Mouse (Mus musculus): ENCODE measurements around the gene Tmem86b.

Gene Tmem86b

GRCm38 (mm10) chr7:4631031-4631430 lies at the start of gene Tmem86b:
Gene Tmem86b (minus strand): TSS chr7:4631422.
- DNase-seq (ENCODE audit: extremely low read depth, insufficient read length, low spot score), result no peak

GRCm38 (mm10) chr7:4675200-4675599 lies 44.0 kb upstream of the Tmem86b start:
- DNase-seq (ENCODE audit: extremely low read depth, insufficient read length, low spot score), result no peak

- DNase-seq (ENCODE audit: extremely low read depth, insufficient read length, low spot score), result no peak
Measured at GRCm38 (mm10) chr7:4674114-4674731, 43.0 kb upstream of the Tmem86b start.

- DNase-seq (ENCODE audit: extremely low read depth, insufficient read length, low spot score), result no peak
Measured at GRCm38 (mm10) chr7:4671956-4672355, 40.7 kb upstream of the Tmem86b start.

DNA sequence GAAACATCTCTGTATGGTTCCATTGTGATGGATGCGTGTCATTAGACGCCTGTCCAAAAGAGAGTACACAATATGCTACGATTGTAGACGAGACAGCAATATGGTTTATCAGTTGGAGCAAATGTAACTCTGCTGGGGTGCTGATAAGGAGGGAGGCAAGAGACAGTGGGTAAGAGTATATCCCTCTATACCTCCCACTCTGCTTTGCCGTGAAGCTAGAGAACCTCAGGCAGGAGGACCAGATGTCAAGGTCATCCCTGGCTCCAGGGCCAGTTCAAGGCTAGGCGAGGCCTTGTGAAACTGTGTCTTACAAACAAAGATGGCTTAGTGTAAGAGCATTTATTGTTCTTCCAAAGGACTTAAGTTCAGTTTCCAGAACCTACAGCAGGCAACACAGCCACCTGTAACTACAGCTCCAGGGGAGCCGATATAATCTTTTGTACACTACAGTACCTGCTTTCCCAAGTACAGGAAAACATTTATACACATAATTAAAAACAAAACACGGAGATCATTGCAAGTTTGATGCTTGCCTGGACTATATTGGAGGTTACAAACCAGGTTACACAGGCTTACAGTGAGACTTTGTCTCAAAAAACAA lies 39.5 kb upstream of the Tmem86b start:
- no peak for DNase-seq (ENCODE audit: extremely low read depth, insufficient read length, low spot score)

DNA sequence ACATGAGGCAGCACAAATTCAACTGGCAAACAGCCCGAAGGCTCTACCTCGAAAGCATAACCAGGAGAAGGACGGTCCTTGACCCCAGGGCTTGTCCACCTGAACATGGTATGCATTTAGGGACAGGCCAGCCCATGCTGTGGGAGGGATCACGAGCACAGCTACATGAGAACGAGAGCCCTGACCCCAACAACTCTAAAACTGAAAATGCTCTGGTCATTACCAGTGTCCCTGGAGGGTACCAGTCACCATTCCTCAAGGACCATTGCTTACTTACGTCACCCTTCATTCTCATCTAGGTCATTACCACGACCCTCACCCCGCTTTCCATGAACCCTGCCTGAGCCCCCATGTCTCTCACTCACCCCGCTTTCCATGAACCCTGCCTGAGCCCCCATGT lies 37.9 kb upstream of the Tmem86b start:
- DNase-seq (ENCODE audit: extremely low read depth, insufficient read length, low spot score), result no peak

- DNase-seq (ENCODE audit: extremely low read depth, insufficient read length, low spot score), result no peak
Measured at GRCm38 (mm10) chr7:4668506-4668905, 37.3 kb upstream of the Tmem86b start.

- DNase-seq (ENCODE audit: extremely low read depth, insufficient read length, low spot score), result no peak
Measured at GRCm38 (mm10) chr7:4666871-4667270, 35.6 kb upstream of the Tmem86b start.

- no peak for DNase-seq (ENCODE audit: extremely low read depth, insufficient read length, low spot score)
Measured at GRCm38 (mm10) chr7:4663742-4664141, 32.5 kb upstream of the Tmem86b start.

GRCm38 (mm10) chr7:4663179-4663578 lies 32.0 kb upstream of the Tmem86b start:
- DNase-seq (ENCODE audit: extremely low read depth, insufficient read length, low spot score), result no peak

- no peak for DNase-seq (ENCODE audit: extremely low read depth, insufficient read length, low spot score)
Measured at GRCm38 (mm10) chr7:4659911-4660443, 28.8 kb upstream of the Tmem86b start.

DNA sequence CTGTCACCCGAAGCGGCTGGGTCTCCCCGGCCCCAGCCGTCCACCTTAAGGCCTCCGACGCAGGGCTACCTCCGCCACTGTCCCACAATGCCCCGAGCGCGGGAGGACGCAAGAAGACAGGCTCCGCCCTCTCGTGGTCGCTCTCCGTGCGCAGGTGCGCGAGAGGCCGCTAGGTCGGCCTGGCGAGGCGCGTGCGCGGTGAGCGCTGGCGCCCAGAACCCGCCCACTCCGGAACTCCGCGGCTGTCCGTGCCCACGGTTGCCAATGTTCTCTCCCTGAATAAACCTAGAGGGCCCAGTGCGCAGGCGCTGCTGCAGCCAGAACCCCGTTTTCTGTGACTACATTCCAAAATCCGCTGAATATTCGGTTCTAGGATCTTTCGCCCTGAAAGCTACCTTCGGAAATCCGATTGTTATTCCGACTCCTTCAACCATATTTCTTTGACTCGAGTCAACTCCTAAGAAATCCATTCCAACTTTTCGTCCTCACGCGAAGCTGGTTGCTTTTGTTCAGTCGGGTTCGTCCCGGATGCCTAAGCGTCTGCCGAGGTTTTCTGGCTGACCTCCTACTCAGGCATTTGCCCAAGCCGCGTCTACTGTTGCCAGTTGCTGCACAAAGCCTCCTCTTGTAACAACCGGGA lies 27.8 kb upstream of the Tmem86b start, which contains the start of gene Ppp6r1:
Ppp6r1 (minus strand) TSS at position 108 of the 640 bp plus-strand sequence.
- peak; percentile 98 for DNase-seq (ENCODE audit: extremely low read depth, insufficient read length, low spot score)

GRCm38 (mm10) chr7:4658128-4658907 lies 27.1 kb upstream of the Tmem86b start:
- DNase-seq (ENCODE audit: extremely low read depth, insufficient read length, low spot score), result no peak

GRCm38 (mm10) chr7:4657521-4658127 lies 26.4 kb upstream of the Tmem86b start:
- no peak for DNase-seq (ENCODE audit: extremely low read depth, insufficient read length, low spot score)

DNA sequence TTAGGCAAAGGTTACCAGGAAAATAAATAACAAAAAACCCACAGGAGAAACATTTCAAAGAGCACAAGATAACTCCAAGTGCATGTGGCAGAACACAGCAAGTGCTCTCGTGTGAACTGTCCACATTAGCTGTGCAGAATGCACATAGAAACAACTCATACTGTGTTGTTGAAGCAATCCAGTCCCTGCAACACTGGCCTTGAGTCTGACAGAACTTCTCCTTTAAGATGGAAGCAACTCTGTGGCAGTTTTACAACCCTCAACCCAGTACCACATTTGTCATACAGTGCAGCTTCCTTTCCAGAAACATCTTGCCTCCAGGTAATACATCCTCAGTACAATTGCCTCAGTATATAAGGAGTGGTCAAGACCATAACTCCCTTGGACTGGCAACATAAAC lies 25.6 kb upstream of the Tmem86b start:
- no peak for DNase-seq (ENCODE audit: extremely low read depth, insufficient read length, low spot score)

GRCm38 (mm10) chr7:4655916-4656315 lies 24.7 kb upstream of the Tmem86b start:
- DNase-seq (ENCODE audit: extremely low read depth, insufficient read length, low spot score), result no peak

DNA sequence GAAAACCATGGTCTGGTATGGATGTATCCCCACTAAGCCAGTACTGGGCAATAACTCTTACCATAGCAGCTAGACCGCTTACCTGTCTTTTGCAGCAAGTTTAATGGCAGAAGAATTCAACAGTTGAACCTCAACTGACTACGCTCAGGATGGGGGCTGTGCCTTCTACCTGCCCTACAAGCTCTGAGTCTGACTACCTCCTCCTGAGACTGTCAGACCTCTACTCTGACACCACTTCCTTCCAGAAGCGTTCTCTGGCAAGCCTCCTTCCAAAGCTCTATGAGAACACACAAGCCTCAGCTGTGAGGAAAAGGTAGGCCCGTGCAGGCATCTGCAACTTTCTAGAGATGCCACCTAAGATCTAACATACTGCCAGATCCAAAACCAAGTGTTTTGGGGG lies 24.2 kb upstream of the Tmem86b start:
- no peak for DNase-seq (ENCODE audit: extremely low read depth, insufficient read length, low spot score)

DNA sequence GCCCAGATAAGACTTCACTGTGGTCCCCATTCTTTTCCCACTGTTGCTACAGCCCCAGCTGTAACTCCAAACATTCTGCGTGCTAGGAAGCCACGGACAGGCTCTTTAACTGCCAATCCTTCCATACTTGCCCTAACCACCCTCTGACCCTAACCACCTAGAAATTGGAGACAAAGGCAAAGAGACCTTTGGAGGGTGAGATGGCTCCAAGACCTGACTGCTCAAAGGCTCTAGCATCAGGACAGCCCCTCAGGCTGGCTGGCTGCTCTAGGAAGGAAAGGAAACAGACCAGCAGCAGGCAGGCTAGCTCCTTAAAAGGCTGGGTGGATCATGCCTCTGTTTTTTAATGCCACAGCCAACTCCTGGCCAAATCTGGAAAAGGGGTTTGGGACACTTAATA lies 23.0 kb upstream of the Tmem86b start:
- DNase-seq (ENCODE audit: extremely low read depth, insufficient read length, low spot score), result no peak

GRCm38 (mm10) chr7:4653780-4654179 lies 22.6 kb upstream of the Tmem86b start:
- no peak for DNase-seq (ENCODE audit: extremely low read depth, insufficient read length, low spot score)

DNA sequence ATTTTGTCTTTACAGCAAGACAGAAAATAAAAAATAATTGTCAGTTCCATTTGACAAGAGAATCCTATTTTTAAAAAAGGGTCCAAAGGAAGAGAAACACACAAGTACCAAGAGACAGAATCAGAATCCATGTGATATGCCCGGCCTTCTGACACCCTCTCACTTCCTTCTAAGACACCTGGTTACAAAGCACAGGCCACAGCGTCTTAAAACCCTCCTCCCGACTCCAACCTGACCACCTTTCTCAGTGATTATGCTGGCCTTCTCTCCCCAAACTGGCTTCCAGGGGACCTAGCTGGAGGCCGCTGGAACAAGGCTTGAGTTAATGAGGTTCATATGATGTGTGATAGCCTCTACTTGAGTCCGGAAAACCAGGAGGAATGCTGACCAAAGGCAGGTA lies 22.1 kb upstream of the Tmem86b start:
- no peak for DNase-seq (ENCODE audit: extremely low read depth, insufficient read length, low spot score)

DNA sequence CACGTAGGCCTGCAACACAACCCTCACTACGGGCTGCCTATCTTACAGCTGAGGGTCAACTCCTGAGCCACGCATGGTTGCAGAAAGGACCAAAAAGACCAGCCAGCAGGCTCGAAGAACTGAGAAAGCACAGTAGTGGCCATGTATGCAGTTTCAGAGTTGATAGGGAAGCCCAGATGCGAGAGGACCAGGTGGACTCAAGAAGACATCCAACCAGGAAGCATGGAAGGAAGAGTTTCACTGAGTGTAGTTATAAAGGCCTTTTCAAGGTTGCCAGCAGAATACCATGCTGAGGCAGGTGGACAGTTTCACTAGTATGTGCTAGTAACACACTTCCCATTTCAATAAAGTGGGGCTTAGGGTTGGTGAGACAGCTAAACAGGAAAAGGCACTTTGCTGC lies 21.5 kb upstream of the Tmem86b start:
- no peak for DNase-seq (ENCODE audit: extremely low read depth, insufficient read length, low spot score)
